Mouse (Mus musculus) embryo, embryonic 11.5 days (tissue): ENCODE results near the gene Arpp19.

Source experiments
- DNase-seq: peaks from one replicate; pipeline ENCODE4 v3.0.0-alpha.2; 2012; ENCODE audit warnings: low read depth, low spot score

The Arpp19 gene

GRCm38 (mm10) chr9:75100157-75100781, 62.9 kb downstream of the Arpp19 start:
- no peak for DNase-seq

GRCm38 (mm10) chr9:75102131-75102530, 64.7 kb downstream of the Arpp19 start:
- DNase-seq, result no peak
